Mouse (Mus musculus): ENCODE results near the gene Hid1.

- TF ChIP-seq CTCF (IDR thresholded peaks at IDR 0.05) (no peak), EP300 (IDR thresholded peaks at IDR 0.05; ENCODE audit: insufficient read depth, low read depth, low read length) (no peak), POLR2A (IDR thresholded peaks at IDR 0.05; ENCODE audit: insufficient read depth, low read depth, low read length) (no peak)
Observed at GRCm38 (mm10) chr11:115406858-115407401, 39.4 kb upstream of the Hid1 start.
